Mouse (Mus musculus) neural tube, embryonic 11.5 days (tissue): Measurements from ENCODE around the gene Ccnd1. TPM values are rescaled to one million over a fixed set of nuclear protein-coding genes. Genes with fewer than 3 reads are reported as not detected.
"Not testable (repeated sequence)": the region's sequence is repeated elsewhere in the genome, so short reads cannot be mapped to it uniquely, and the experiment has no call there.

Source experiments
- ATAC-seq: fragments of 200-750 bp; cut with Nextera tagmentation; 2 replicates; pipeline ENCODE4 v1.8.0; 2017; ENCODE audit warnings: moderate number of reproducible peaks, mild to moderate bottlenecking, moderate TSS enrichment, moderate library complexity; ENCODE audit not compliant: insufficient read depth, low FRiP score, low TSS enrichment
- DNase-seq: peaks from one replicate; pipeline ENCODE4 v3.0.0-alpha.2; 2015; ENCODE audit warnings: low spot score
- H3K27ac ChIP-seq: fragments of 300-500 bp; sonication (generic); 2 replicates; pipeline ENCODE4 v1.5.1; 2014; ENCODE audit warnings: low read depth, mild to moderate bottlenecking, low read length
- H3K27me3 ChIP-seq: fragments of 300-500 bp; sonication (generic); 2 replicates; pipeline ENCODE4 v1.6.1; 2014; ENCODE audit warnings: mild to moderate bottlenecking, low read length, mixed read lengths; ENCODE audit not compliant: control insufficient read depth, insufficient read depth
- H3K36me3 ChIP-seq: fragments of 300-500 bp; sonication (generic); 2 replicates; pipeline ENCODE4 v1.6.1; 2014; ENCODE audit warnings: mild to moderate bottlenecking, low read length, moderate library complexity, mixed read lengths; ENCODE audit not compliant: control insufficient read depth, insufficient read depth
- H3K4me1 ChIP-seq: fragments of 300-500 bp; sonication (generic); 2 replicates; pipeline ENCODE4 v1.6.1; 2014; ENCODE audit warnings: low read length, mixed read lengths; ENCODE audit not compliant: control insufficient read depth, insufficient read depth
- H3K4me2 ChIP-seq: fragments of 300-500 bp; sonication (generic); 2 replicates; pipeline ENCODE4 v1.6.1; 2014; ENCODE audit warnings: low read depth, mild to moderate bottlenecking, moderate library complexity
- H3K4me3 ChIP-seq: fragments of 300-500 bp; sonication (generic); 2 replicates; pipeline ENCODE4 v1.5.1; 2014; ENCODE audit warnings: low read depth, low read length
- H3K9ac ChIP-seq: fragments of 300-500 bp; sonication (generic); 2 replicates; pipeline ENCODE4 v1.6.1; 2014; ENCODE audit warnings: mild to moderate bottlenecking, low read length
- H3K9me3 ChIP-seq: fragments of 300-500 bp; sonication (generic); 2 replicates; pipeline ENCODE4 v1.6.1; 2016; ENCODE audit warnings: low read length; ENCODE audit not compliant: control insufficient read depth
- WGBS: fragments of 180-500 bp; shearing (Covaris S2); extraction: QIAGEN DNeasy Blood & Tissue Kit; methylation state at CpG from one replicate; pipeline ENCODE4 v1.1.7; 2014; 5-methylcytosine and 5-hydroxymethylcytosine counted together
- polyA plus RNA-seq: library from polyadenylated mRNA; unstranded; fragments of >200 nt; fragmentation: Nextera tagmentation; extraction: Ambion mirVana; gene quantifications from 2 replicates; pipeline ENCODE4 v1.2.1, GENCODE M21; 2014

The Ccnd1 gene
- polyA plus RNA-seq, 1 experiment from 2014 or later, result 201 TPM

DNA sequence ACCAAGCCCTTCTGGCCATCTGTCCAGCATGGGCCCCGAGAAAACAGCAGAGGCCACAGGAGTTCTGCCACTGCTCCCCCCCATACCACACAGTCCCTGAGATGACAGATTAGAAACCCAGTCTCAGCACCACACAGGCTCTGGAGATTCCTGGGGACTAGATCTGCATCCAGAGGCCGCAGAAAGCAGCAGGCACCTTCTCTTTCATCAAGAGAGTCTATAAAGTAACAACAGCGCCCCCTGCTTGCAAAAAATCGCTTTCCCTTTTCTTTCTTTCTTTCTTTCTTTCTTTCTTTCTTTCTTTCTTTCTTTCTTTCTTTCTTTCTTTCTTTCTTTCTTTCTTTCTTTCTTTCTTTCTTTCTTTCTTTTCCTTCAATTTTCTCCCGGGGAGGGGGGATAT lies 45.5 kb downstream of the Ccnd1 start:
- peaks cover 40% of the 10 kb centered on the region for H3K27me3 ChIP-seq
- H3K36me3 ChIP-seq, result no peaks in the 10 kb centered on the region
- H3K9ac ChIP-seq, result no peak overlapping the region
- H3K4me3 ChIP-seq, result no peak overlapping the region
- no peak overlapping the region for H3K27ac ChIP-seq
- peaks cover 8% of the 10 kb centered on the region for H3K4me1 ChIP-seq
- ATAC-seq (no peak), DNase-seq (peak; percentile 59)
- H3K9me3 ChIP-seq, result no peaks in the 10 kb centered on the region
- no peak overlapping the region for H3K4me2 ChIP-seq
- 2% methylated on average over 5 of the region's 5 CpGs for WGBS

DNA sequence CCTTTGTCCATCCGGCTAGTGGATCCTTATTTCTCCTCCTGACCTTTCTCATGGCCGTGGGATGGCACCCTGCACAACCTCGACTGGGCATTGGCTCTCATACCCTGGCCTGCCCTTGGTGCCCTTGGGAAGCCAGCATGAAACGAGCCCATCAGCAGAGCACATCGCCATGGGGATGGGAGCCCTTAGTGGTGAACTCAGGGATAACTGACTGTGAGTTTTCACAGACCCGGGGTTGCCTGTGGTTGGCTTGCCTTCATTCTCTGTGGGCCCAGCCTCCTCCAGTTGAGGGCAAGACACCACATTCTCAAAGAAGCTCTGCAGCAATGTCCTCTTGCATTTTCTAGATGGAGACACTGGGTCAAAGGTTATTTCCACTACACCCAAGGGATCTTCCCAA lies 47.4 kb downstream of the Ccnd1 start:
- H3K36me3 ChIP-seq, result no peaks in the 10 kb centered on the region
- no peak for DNase-seq
- H3K27me3 ChIP-seq, result peaks cover 25% of the 10 kb centered on the region
- H3K4me2 ChIP-seq, result no peak overlapping the region
- H3K4me1 ChIP-seq, result peaks cover 8% of the 10 kb centered on the region
- no peak overlapping the region for H3K9ac ChIP-seq
- no peak overlapping the region for H3K4me3 ChIP-seq
- no peak overlapping the region for H3K27ac ChIP-seq
- ATAC-seq, result no peak
- WGBS, result 61% methylated on average over 6 of the region's 6 CpGs
- H3K9me3 ChIP-seq, result no peaks in the 10 kb centered on the region

DNA sequence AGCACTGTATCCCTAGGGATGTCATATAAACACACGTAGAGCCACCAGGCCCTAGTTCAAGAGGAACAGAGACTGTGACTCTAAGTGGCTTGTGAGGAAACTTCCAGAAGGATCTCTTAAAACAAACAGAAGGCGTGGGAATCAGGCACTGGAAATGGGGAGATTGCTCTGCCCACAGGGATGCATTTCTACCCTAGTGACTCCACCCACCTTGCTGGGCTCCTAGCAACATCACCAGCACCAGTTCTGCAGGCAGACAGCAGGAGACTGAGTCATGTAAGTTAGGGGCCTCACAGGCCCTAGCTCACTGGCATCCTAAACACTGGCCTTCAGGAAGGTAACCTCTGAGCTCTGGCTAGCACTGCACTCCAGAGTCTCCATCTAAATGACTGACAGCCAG lies 47.9 kb downstream of the Ccnd1 start:
- Histone ChIP-seq H3K27me3 (peaks cover 21% of the 10 kb centered on the region), H3K9me3 (no peaks in the 10 kb centered on the region), H3K9ac (no peak overlapping the region), H3K4me3 (no peak overlapping the region), H3K4me2 (no peak overlapping the region), H3K27ac (no peak overlapping the region), H3K36me3 (no peaks in the 10 kb centered on the region), H3K4me1 (peaks cover 8% of the 10 kb centered on the region)
- no peak for ATAC-seq
- 67% methylated on average over 2 of the region's 2 CpGs for WGBS
- no peak for DNase-seq

- H3K4me1 ChIP-seq, ATAC-seq, H3K4me2 ChIP-seq, H3K9ac ChIP-seq, DNase-seq, H3K9me3 ChIP-seq, H3K4me3 ChIP-seq, H3K27ac ChIP-seq, H3K36me3 ChIP-seq: not testable (repeated sequence)
- H3K27me3 ChIP-seq, result peaks cover 11% of the 10 kb centered on the region
- WGBS, result 100% methylated on average over 1 of the region's 1 CpGs
These were observed 49.1 kb downstream of the Ccnd1 start for GRCm38 (mm10) chr7:144890661-144891060.

DNA sequence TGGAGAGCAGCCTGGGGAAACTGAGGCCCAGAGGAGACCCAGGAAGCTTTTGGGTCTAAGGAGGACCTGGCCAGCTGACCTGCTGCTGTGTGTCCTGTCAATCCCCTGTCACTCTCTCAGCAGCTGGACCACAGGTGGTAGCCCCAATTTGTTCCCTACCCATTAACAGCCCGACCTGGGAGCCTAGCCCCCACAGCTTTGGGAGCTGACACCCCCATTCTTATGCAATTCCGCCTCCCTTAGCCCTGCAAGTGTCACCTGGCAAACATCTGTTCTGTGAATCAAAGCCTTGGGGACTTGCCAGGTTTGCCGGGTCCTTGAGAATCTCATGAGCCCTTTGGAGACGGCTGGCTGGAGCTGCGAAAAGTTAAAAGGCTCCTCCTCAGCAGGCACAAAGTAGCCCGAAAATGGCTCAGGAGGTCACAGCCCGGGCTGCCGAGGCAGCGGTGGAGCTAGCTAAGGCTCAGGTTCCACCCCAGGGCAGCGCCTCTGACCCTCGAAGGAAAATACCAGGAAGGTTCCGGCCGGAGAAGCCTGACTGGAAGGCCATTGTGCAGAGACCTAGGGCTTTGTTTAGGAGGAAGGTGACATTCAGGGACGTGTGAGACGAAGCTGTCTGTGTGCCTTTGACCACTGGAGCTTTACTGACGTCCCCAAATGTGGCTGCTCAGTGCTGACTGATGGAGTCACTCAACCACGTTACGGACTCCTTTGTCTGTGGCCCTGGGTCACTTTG lies 51.0 kb downstream of the Ccnd1 start:
- no peaks in the 10 kb centered on the region for H3K27me3 ChIP-seq
- H3K9me3 ChIP-seq, result no peaks in the 10 kb centered on the region
- no peaks in the 10 kb centered on the region for H3K36me3 ChIP-seq
- 6% methylated on average over 18 of the region's 18 CpGs for WGBS
- DNase-seq, result no peak
- no peaks in the 10 kb centered on the region for H3K4me1 ChIP-seq
- H3K27ac ChIP-seq, result no peak overlapping the region
- H3K4me3 ChIP-seq, result no peak overlapping the region
- no peak for ATAC-seq
- H3K4me2 ChIP-seq, result no peak overlapping the region
- H3K9ac ChIP-seq, result no peak overlapping the region

GRCm38 (mm10) chr7:144887672-144888071 lies 52.1 kb downstream of the Ccnd1 start:
- Histone ChIP-seq H3K27me3 (no peaks in the 10 kb centered on the region), H3K9ac (no peak overlapping the region), H3K27ac (no peak overlapping the region), H3K4me3 (no peak overlapping the region), H3K4me2 (no peak overlapping the region), H3K36me3 (no peaks in the 10 kb centered on the region), H3K4me1 (no peaks in the 10 kb centered on the region), H3K9me3 (no peaks in the 10 kb centered on the region)
- DNase-seq (no peak), ATAC-seq (no peak)
- 87% methylated on average over 2 of the region's 2 CpGs for WGBS

GRCm38 (mm10) chr7:144883106-144883505 lies 56.6 kb downstream of the Ccnd1 start:
- no peak overlapping the region for H3K27ac ChIP-seq
- ATAC-seq (no peak), DNase-seq (no peak)

More at GRCm38 (mm10) chr7:144883106-144883505, 56.6 kb downstream of the Ccnd1 start:
- H3K9ac ChIP-seq, result no peak overlapping the region
- H3K27me3 ChIP-seq, result no peaks in the 10 kb centered on the region
- no peaks in the 10 kb centered on the region for H3K9me3 ChIP-seq
- H3K36me3 ChIP-seq, result no peaks in the 10 kb centered on the region
- no peak overlapping the region for H3K4me3 ChIP-seq
- no peak overlapping the region for H3K4me2 ChIP-seq
- H3K4me1 ChIP-seq, result no peaks in the 10 kb centered on the region
- WGBS, result 46% methylated on average over 2 of the region's 2 CpGs

Other genes with a start within 250 kb of the Ccnd1 start
- 2.6 and 3.2 TPM in 2 replicates for gene Ano1, start 188.0 kb downstream of the Ccnd1 start, polyA plus RNA-seq
- gene Fgf3, start 101.8 kb downstream of the Ccnd1 start, polyA plus RNA-seq, result 0.57 and 0.98 TPM in 2 replicates
- 0.74 and 1.3 TPM in 2 replicates for gene Fgf4, start 92.6 kb downstream of the Ccnd1 start, polyA plus RNA-seq
- gene Fgf15, start 43.4 kb downstream of the Ccnd1 start, polyA plus RNA-seq, result 48.6 and 53.3 TPM in 2 replicates
- 28.1 and 29.1 TPM in 2 replicates for gene LTO1, start 24.8 kb downstream of the Ccnd1 start, polyA plus RNA-seq